Mouse (Mus musculus): ENCODE measurements around the gene 4930524B15Rik. TPM values are rescaled to one million over a fixed set of nuclear protein-coding genes. Genes with fewer than 3 reads are reported as not detected.
"Not testable (repeated sequence)": the region's sequence is repeated elsewhere in the genome, so short reads cannot be mapped to it uniquely, and the experiment has no call there.

4930524B15Rik gene
- total RNA-seq, 2 experiments from 2014 or later: not detected

DNA sequence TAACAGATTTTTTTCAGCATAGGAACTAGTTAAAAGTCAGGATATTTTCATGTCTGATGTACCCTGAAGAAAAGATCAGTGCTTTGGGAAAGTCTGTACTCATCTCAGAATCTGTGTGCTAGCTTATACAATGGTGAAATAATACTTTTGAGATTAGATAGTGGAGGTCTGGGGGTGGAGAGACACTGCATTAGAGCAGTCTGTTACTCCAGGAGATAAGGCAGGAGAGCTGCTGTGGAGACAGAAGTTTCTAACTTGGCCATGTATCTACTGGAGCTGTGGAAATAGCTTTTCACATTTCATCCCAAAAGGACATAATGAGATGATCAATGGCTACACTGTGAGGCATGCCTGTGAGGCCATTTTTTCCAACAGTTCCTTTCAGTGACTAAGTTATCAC lies 17.9 kb downstream of the 4930524B15Rik start:
- no peak for DNase-seq (ENCODE audit: low spot score in 2 of 2)

DNA sequence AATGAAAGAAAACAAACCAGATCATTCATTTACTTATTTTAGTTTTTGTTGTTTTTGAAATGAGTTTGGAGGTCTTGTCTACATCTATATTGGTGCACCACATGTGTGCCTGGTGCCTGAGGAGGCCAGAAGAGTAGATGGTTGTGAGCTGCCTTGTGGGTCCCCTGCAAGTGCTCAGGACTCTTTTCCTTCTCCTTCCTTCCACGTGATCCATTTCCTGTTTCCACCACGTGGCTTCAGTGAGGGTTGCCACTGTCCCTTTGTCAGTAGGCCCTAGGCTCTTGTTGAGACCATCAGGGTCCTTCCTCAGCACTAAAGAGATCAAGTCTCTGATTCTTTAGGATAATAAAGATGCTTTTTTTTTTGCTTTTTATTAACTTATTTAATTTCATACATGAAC lies 19.4 kb downstream of the 4930524B15Rik start:
- DNase-seq (ENCODE audit: low spot score in 2 of 2): no peak

DNA sequence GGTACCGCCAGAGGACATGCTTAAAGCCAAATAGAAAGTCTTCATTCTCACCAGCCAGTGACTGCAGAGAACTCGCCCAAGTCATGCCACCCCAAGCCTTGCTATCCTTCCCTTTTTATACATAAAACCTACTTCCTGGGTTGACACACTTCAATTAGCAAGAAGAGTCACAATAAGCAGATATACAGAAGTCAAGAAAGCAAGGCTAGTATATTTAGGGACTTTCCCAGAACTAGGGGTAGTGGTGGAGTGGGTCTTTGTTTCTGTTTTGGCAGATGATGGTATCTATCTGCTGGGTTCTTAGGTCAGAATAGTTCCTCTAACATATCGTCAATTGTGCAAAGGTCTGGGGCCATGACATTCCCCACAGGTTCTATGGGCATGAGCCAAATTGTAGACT lies 27.1 kb downstream of the 4930524B15Rik start:
- DNase-seq (ENCODE audit: low spot score in 2 of 2): no peak

DNA sequence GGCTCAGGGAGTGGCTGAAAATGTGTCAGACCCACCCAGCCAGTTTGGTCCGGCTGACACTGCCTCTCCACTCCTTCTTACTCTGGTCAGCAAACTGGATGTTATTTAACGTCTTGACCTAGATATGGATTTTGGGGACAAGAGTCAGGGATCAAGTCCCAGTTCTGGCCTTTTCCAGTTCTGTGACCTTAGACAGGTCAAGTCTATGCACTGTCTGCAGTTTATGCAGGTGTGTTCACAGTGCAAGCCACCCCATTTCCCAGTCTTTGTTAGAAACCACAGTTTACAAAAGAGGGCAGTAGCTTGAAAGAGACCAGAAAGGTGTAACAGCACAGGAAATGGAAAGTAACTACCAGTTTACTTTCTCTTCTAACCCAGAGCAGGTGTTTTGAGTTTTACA lies 34.3 kb downstream of the 4930524B15Rik start:
- no peak for DNase-seq (ENCODE audit: low spot score in 2 of 2)

DNA sequence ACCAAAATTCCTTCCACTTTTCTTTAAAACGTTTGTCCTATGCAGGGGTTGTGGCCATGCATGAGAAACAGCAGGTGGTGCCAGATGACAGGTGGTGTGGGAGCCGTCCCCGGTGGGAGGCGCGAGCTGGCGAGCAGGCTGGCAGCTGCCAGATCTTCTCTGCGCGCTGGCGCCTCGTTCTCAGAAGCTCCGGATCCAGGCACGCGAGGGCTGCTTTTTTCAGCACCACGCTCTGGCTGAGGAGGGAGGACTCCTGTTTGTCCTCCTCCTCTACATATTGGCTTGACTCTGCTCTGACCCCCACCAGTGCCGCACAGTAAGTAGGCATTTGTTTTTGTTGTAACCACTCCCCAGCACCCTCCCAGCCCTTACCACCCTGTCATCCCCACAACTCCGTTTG lies 34.9 kb downstream of the 4930524B15Rik start, which contains the start of gene Nsg2:
Nsg2 (plus strand) TSS at position 183 of the 400 bp plus-strand sequence.
- DNase-seq (ENCODE audit: low spot score in 2 of 2): peak; percentile 85 to 91

DNA sequence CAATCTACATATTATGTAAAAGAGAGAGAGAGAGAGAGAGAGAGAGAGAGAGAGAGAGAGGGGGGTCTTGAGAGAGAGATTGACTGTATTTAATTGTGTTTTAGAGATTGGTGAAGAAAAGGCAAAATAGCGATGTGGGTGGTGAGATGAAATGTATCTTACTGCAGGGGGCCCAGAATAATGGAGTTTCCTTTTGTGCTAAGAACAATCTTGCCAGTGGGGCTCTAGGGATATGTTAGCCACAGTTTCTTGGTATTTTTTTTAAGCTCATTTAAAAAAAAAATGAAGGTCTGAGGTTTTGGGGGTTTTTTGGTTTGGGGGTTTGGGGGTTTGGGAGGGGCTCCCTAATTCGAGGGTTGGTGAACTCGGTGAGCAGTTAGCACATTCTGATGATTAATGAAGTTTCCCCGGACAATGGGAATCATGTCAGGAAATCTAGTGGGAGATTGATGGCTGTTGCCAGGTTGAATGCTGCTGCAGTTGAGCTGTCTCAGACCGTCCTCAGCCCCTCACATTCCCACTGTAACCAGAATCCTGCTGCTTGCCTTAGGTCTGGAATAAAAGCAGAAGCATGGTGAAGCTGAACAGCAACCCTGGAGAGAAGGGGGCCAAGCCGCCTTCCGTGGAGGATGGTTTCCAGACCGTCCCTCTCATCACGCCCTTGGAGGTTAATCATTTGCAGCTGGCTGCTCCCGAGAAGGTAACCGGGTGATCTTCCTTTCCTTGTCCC lies 36.0 kb downstream of the 4930524B15Rik start:
- no peak for DNase-seq (ENCODE audit: low spot score in 2 of 2)

DNA sequence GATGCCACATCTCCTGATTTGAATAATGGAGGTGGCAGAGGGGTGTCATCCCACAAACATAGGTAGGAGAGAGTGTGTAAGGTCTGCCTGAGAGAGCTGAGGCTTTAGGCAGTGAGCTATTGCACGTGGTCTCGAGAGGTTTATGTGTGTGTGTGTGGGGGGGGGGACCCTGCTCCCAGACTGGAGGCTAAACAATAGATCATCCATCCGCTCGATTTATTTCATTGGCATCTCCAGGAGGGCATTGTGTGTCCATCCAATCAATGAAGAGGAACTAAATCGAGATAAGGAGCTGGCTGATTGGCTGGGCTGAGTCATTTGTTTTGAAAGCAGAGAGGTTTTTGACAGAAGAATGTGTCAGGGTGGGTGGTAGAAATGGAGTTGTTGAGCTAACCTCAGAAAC lies 37.3 kb downstream of the 4930524B15Rik start:
- DNase-seq (ENCODE audit: low spot score in 2 of 2): no peak

DNA sequence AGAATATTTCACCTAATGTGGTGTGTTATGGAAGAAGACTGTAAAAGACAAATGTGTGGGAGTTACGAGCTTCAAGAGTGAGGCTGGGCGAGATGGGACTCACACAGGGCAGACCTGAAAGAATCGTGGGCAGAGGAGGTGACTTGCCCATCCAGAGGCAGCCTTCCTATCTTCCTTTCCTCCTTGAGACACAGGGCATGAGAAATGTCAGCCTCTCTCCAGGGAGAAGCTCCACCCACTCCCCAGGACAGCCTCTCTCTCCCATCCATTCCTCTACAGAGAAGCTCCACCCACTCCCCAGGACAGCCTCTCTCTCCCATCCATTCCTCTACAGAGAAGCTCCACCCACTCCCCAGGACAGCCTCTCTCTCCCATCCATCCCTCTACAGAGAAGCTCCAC lies 42.7 kb downstream of the 4930524B15Rik start:
- DNase-seq (ENCODE audit: low spot score in 2 of 2): not testable (repeated sequence)

DNA sequence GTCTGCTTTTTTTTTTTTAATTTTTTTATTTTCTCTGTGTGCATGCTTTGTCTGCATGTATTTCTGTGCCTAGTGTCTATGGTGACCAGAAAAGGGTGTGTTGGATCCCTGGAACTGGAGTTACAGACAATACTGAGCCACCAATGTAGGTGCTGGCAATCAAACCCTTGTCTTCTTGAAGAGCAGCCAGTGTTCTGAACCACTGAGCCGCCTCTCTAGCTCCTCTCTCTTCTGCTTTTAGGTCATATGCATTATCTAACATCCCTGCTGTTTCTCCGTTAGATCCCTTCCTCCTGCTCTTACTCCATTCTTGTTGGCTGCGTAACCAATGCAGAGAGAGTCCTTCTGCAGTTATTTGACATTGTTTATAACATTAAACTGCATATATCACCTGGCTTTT lies 43.5 kb downstream of the 4930524B15Rik start:
- DNase-seq (ENCODE audit: low spot score in 2 of 2): no peak

DNA sequence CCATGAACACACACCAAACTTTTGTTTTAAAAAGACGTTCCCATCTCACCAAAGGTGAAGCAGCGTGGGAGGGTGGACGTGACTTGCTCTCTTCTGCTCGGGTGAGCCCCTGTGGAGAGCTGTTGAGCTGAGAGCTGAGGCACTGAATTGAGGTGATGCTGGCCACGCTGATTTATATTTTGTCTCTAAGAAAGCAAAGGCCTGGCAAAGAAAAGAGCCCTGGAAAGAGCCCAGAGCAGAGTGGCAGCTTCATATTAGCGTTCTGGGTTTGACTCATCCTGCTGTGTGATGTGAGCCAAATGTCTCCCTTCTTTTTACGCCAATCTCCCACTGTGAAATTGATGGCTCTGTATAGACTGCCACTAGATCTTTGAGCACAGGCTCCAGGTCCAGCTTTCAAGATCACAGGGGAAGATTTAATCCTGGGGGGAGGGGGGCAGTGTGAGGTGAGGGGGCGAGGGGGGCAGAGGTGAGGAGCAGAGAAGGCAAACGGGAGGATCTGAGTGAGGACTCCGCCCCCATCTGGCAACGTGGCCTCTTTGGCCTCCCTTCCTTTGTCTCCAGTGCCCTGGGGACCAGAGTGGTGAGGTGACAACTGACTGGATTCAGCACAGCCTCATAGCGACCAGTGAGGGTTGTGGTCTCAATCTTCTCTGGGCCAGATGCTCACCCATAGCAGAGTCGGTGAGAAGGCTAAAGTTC lies 44.7 kb downstream of the 4930524B15Rik start:
- peak in 1 of 2 experiments; percentile 49 for DNase-seq (ENCODE audit: low spot score in 2 of 2)

DNA sequence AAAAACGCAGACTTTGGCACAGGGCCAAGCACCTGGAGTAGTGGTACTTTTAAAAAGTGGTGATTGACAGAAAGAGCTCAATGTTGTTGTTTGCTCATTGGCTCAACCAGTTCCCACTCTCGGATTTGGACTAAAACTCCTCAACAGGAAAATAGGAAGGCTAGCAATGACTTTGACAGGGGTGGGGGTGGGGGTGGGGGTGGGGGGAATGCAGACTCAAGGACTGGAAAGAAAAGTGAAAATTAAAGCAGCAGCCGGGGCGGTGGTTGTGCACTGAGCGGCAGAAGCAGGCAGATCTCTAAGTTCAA lies 45.2 kb downstream of the 4930524B15Rik start:
- no peak for DNase-seq (ENCODE audit: low spot score in 2 of 2)

DNA sequence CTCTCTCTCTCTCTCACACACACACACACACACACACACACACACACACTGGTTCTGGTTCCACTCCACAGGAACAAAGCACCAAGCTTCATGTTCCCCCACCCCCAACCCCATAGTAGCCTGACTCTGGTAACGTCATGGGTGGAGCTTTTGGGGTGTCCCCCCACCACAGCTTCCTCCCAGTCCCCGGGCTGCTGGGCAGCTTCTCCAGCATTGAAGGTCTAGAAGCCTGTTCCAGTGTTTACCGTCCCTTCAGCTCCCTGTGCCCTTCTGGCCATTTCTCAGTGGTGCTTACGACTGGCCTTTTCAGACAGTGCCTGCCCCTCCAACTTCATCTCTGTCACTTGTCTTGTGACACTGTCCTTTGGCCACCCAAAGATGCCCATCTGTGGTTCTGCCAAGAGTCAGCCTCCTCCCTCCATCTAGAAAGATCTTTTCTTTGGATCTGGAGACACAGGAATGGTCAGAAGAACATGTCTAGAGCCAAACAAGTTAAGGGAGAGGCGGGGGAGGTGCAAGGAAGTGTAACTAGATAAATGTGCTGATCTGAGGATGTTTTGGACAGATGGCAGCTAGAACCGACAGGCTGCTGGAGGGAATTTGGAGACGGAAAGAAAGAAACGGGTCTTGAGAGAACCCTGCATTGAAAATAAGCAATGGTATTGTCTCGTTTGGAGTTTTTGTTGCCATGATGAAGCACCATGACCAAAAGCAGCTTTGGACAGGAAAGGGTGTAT lies 46.6 kb downstream of the 4930524B15Rik start:
- no peak for DNase-seq (ENCODE audit: low spot score in 2 of 2)

DNA sequence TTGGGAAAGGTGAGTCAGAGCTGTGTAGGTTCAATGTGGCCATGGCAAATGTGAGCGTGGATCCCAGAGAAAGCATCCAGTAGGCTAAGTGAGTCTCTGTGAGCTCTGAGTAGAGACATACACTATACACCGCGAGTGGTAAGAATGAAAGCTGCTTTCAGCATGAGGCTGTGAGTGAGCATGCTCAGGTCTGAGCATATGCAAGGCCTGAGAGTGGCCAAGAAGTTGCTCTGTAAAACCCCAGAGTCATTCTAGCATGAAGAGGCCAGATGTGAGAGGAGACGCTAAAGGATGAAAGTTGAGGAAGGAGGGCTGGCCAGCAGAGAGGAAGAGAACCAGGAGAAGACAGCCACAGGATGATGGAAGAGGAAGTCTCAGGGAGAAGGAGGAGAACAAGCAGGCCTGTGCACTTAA lies 47.6 kb downstream of the 4930524B15Rik start:
- no peak for DNase-seq (ENCODE audit: low spot score in 2 of 2)

DNA sequence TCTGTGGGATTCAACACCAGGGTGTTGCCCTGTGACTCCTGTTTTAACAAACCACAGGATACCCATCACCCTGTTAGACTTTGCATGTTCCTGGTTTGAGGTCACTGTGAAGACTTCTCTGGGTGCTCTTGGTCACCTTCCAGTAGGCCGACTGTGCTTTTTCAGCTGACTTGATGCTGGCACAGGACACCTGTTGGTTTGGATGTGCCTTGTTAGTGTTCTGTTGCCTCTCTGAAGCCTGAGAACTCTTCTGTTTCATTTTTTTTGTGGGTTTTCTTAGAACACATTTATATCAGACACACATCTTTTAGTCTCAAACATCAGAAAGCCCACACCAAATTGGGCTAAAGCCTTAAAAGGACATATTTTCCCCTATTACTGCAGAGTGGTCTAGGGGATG lies 48.2 kb downstream of the 4930524B15Rik start:
- DNase-seq (ENCODE audit: low spot score in 2 of 2): no peak

DNA sequence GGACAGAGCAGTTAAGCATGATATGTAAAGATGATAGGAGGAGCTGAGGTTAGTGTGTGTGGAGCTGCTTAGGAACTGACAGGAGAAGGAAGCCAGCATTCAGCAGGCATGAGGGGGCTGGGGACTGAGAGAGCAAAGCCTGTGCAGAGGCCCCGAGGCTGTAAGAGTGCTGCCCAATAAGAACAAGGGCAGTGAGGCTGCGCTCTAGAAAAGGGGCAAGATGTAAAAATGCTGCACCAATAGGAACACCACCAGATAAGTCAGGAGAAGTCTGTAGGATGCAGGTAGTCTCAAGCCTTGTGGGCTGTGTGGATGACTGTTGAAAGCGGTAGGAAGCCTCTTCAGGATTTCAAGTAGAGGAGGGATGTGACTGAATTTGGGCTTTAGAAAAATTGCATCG lies 52.8 kb downstream of the 4930524B15Rik start:
- DNase-seq (ENCODE audit: low spot score in 2 of 2): no peak

DNA sequence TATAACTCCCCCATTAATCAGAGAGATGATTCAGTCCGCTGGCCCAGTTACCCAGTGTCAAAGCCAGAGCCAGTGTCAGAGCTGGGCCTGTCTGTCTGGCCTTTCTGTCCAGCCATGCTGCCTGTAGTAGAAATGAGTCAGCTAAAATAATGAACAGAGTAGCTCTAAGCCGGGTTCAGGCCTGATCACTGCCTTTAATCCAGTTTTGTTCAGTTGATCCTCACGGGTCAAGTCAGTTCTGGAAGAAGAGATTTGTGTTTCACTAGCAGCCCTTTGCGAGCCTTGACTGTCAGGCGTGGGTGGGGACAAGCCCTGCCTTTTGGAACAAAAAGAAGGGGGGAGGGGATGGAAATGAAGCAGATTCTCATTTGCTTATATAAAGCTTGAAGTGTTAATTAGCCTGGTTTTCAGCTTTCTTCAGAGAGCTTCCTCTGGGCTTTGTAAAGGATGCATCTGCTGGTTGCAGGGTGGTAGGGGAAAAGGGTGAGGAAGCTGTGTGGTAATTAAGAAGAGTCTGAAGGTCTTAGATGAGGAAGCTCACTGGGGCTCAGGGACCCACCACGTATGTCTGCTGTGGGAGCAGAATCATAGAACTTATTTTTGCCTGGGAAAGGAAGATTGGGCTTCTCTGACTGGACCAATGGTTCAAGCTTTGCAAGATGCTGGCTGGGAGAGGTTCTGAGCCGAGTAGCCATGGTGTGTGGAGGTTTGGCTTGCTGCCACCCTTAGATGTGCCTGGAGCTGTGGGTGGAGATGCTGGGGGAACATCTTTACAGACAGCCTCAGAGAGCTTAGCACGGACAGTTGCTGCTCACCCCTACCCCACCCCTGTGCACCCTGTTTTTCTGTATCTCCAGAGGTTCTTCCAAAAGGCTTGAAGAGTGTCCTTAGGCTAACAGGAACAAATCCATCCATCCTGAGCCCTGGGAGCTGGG lies 54.9 kb downstream of the 4930524B15Rik start:
- no peak for DNase-seq (ENCODE audit: low spot score in 2 of 2)

DNA sequence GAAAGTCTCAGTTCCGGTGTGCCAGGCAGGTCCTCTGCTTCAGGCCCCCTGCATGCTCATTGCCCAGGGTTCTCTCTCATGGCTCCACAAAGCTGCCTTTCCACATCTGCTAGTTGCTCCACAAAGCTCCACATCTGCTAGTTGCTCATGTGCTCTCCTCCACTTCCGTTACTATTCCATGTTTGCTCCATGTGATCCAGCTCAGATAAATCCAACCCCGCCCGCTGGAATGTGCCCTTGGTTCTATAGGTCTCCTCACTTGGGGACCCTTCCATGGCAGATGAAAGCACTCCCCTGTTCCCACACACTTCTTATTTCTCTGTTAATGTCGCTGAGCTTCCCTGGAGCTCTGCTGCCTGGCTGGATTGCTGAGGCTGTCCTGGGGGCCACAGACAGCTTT lies 61.2 kb downstream of the 4930524B15Rik start:
- DNase-seq (ENCODE audit: low spot score in 2 of 2): no peak

DNA sequence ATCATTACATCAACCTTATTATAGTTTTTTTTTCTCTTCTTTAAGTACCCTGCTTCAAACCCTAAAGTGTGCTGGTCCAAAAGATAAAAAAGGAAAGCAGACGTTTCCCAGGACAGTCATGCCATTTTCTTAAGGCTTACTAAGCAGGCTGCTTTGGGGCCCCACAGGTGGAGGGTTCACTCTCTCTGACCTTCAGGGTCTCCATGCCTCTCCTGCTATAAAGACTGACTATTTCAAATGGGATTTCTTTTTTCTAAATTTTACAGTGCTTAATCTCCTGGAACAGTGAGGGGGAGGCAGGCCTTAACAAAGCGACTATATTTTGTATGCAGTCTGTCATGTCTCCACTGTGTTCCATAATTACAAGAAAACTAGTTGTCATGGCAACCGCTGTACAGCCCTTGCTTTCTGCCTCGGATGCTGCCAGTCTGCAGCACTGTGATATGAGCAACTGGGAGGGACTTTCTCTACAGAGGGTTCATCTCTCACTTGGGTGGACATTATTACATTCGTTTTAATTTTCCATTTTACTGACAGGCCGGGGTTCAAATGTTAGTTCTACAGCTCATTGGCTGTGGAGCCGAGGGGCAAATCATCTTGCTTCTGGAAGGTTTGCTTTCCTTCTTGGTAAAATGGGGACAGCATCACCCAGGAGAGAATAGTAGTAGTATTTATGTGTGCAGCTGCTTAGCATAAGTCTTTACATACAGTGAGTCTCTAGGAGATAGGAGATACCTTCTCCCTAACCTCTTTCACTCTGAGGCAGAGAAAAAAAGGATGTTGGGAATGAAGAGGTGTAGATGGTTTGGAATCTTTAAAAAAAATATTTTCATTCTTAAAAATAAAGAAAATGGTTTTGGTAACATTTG lies 62.3 kb downstream of the 4930524B15Rik start:
- DNase-seq (ENCODE audit: low spot score in 2 of 2): no peak

DNA sequence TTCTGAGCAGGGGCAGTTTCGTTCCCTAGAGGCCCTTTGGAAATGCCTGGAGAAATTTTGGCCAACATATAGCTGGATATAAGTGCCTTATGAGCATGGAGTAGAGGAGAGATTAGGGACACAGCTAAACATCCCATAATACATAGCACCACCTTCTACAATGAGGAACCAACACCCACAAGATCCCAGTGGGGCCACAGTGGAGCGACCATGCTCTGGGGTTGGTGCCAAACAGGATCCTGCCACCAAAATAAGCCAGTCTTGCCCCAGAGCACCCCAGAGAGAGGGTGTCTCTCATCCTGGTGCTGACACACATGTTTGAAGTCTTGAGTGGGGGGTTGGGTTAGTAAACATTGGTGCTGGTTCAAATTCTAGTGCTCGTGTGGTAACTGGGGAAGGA lies 63.2 kb downstream of the 4930524B15Rik start:
- DNase-seq (ENCODE audit: low spot score in 2 of 2): no peak
